Comparison of ENCODE assay signal across 13 mouse cellular contexts in the genomic region with DNA sequence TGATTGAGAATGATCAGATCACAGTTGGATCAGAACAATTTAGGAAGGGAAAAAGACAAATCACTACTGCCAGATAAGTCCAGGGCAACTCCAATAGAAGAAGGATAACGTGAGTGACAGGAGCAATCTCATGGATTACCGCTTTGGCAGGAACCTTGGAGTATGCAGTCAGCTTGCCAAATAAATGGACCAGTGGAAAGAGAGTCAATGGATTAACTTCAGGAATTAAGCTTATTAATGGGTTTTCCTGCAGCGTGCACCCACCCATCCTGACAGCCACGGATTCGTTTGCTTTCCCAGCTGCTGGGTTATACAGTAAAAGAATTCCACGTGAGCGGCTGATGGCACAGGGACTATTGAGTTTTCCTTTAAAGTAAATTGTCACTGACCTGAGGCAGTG.
DNase-seq lines count a peak whose midpoint lies in the region; ATAC-seq and TF ChIP-seq lines count a peak whose summit lies in the region.
"Had no signal": no experiment of that assay in that cellular context is flagged by ENCODE, and none has a peak within 500 bp of the region (broad histone marks: within the 10 kb centered on the region; RNA-seq: fewer than 3 reads in every experiment).

No protein-coding gene starts in this region.

- TF ChIP-seq CTCF in left cerebral cortex, adult 2 months (IDR thresholded peaks at IDR 0.05), result no peak

- no peaks in the 10 kb centered on the region for H3K36me3 ChIP-seq in heart, embryonic 11.5 days (ENCODE audit: control insufficient read depth, insufficient read depth, low read length)
- H3K36me3 ChIP-seq: limb, embryonic 15.5 days had no signal

- peaks cover 2% of the 10 kb centered on the region; the same call in 1 of the 2 replicates for H3K4me1 ChIP-seq in heart, embryonic 11.5 days (ENCODE audit: control insufficient read depth, insufficient read depth, low read length)

- intact Hi-C loops in left cerebral cortex, adult 2 months (cut with DNase I), result loop anchor here (10.0 kb wide), 1 partner anchor 304 kb away; no protein-coding TSS in a partner anchor
- intact Hi-C loops in heart, postnatal 10 days (cut with DNase I), result no loop called here

- no peak overlapping the region for H3K9ac ChIP-seq in heart, embryonic 11.5 days (ENCODE audit: low read depth, low read length)
- H3K9ac ChIP-seq: limb, embryonic 15.5 days; lung, embryonic 14.5 days had no signal

- H3K4me2 ChIP-seq in heart, embryonic 11.5 days, result no peak overlapping the region
- H3K4me2 ChIP-seq: limb, embryonic 15.5 days; lung, embryonic 14.5 days had no signal

- no peaks in the 10 kb centered on the region for H3K27me3 ChIP-seq in heart, embryonic 11.5 days (ENCODE audit: control insufficient read depth, insufficient read depth, low read length)
- H3K27me3 ChIP-seq: limb, embryonic 15.5 days had no signal

- DNase-seq in cerebellum, postnatal 14 days, result peak; percentile 46 to 58
- DNase-seq in cerebellum, adult 11-12 months, result no peak
- DNase-seq in heart, adult 11 months, result peak; percentile 95
- DNase-seq in left cerebral cortex, adult 2 months (ENCODE audit: extremely low spot score in 1 of 2, low spot score in 2 of 2), result no peak
- DNase-seq in left cerebral cortex, adult 9 months (ENCODE audit: low spot score in 2 of 2), result no peak
- peak; percentile 12 to 22 for DNase-seq in heart, postnatal 10 days
- DNase-seq: adrenal gland, adult 8-10 months; lung, embryonic 14.5 days had no signal

- H3K27ac ChIP-seq in heart, embryonic 11.5 days (ENCODE audit: low read depth, low read length), result no peak overlapping the region
- H3K27ac ChIP-seq in left cerebral cortex, adult 2 months, result peak overlapping the region; percentile 12; the same call in 1 of the 2 replicates
- H3K27ac ChIP-seq: kidney, postnatal 0 days had no signal

- no peak for ATAC-seq in heart, embryonic 11.5 days (replicated peaks; ENCODE audit: insufficient number of reproducible peaks, low FRiP score, low TSS enrichment)
- ATAC-seq in megakaryocyte progenitor cell, adult 5-6 weeks (replicated peaks; ENCODE audit: poor library complexity), result no peak
- ATAC-seq: inflammation-experienced regulatory T-cells, adult 6 months had no signal

- no peak overlapping the region for H3K4me3 ChIP-seq in heart, embryonic 11.5 days (ENCODE audit: low read depth, low read length)
- H3K4me3 ChIP-seq in left cerebral cortex, adult 2 months, result peak overlapping the region; percentile 0; the same call in 1 of the 2 replicates
- H3K4me3 ChIP-seq: limb, embryonic 15.5 days had no signal

- no peaks in the 10 kb centered on the region for H3K9me3 ChIP-seq in heart, embryonic 11.5 days (replicated peaks; ENCODE audit: control insufficient read depth, low read length)
- H3K9me3 ChIP-seq: limb, embryonic 15.5 days had no signal

- 69% methylated on average over 7 of the region's 7 CpGs for WGBS in heart, embryonic 11.5 days (ENCODE audit: insufficient replicate concordance)

Comparison
In these comparisons a context has a peak if more than half of its experiments do, and no peak if none do; other contexts are left out.
1. DNase-seq: peak in cerebellum, postnatal 14 days (2 of 2), heart, adult 11 months (single experiment) and heart, postnatal 10 days (2 of 2); none in cerebellum, adult 11-12 months (single experiment), left cerebral cortex, adult 2 months (0 of 2) and left cerebral cortex, adult 9 months (0 of 2).